Comparison of ENCODE assay signal across 19 mouse cellular contexts in the genomic region with DNA sequence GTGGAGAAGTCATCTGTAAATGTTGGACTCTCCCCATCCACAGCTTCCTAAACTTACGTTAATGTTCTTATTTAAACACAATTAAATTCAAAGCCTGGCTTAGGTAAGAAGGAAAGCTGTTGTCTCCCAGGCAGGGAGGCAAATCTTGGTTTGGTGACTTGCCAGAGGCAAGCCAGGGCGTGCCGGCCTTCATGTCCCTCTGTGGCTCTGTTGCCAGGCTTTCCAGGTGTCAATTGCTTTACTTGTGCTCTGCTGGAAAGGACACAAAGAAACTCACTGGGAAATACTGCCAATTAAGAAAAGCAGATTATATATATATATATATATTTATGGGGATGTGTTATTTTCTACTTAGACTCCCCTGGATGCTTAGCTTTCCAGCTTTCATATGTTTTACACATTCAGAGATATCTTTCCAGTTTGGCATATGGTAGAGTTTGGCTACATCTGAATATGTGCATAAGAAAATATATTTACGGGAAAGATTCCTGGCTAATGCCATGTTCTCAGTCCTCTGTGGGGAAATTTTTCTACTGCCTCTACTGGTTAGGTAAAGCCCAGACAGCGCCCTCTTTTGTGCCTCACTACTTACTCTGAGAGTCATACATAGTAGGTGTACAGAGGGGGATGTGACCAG.
DNase-seq lines count a peak whose midpoint lies in the region; ATAC-seq lines count a peak whose summit lies in the region.
"Had no signal": no experiment of that assay in that cellular context is flagged by ENCODE, and none has a peak within 500 bp of the region (broad histone marks: within the 10 kb centered on the region; RNA-seq: fewer than 3 reads in every experiment).

No protein-coding gene starts in this region.

- H3K36me3 ChIP-seq in forebrain, embryonic 14.5 days (ENCODE audit: control insufficient read depth, insufficient read depth, low read length), result no peaks in the 10 kb centered on the region
- H3K36me3 ChIP-seq in forebrain, embryonic 11.5 days (ENCODE audit: control insufficient read depth, insufficient read depth, low read length), result no peaks in the 10 kb centered on the region
- H3K36me3 ChIP-seq: G1E; heart, embryonic 15.5 days; hindbrain, embryonic 12.5 days; intestine, embryonic 15.5 days; midbrain, embryonic 12.5 days had no signal

- H3K4me2 ChIP-seq in forebrain, embryonic 14.5 days (ENCODE audit: low read length), result no peak overlapping the region
- H3K4me2 ChIP-seq in forebrain, embryonic 11.5 days (ENCODE audit: low read depth, low read length, severe bottlenecking), result no peak overlapping the region
- H3K4me2 ChIP-seq: heart, embryonic 15.5 days; hindbrain, embryonic 12.5 days; intestine, embryonic 15.5 days; midbrain, embryonic 12.5 days had no signal

- no peak overlapping the region for H3K27ac ChIP-seq in forebrain, embryonic 14.5 days (ENCODE audit: low read depth, low read length)
- H3K27ac ChIP-seq in forebrain, embryonic 11.5 days (ENCODE audit: low read depth, low read length), result no peak overlapping the region
- H3K27ac ChIP-seq: heart, embryonic 15.5 days; hindbrain, embryonic 12.5 days; intestine, embryonic 15.5 days; kidney, postnatal 0 days; liver, embryonic 14.5 days; macrophage; midbrain, embryonic 12.5 days had no signal

- 73% methylated on average over 5 of the region's 5 CpGs for WGBS in forebrain, embryonic 14.5 days
- WGBS in forebrain, embryonic 11.5 days, result 89% methylated on average over 5 of the region's 5 CpGs

- intact Hi-C loops in heart, postnatal 14 days (cut with DNase I), result no loop called here

- H3K4me3 ChIP-seq in forebrain, embryonic 14.5 days (ENCODE audit: low read depth, low read length), result no peak overlapping the region
- no peak overlapping the region for H3K4me3 ChIP-seq in forebrain, embryonic 11.5 days (ENCODE audit: low read depth, low read length)
- H3K4me3 ChIP-seq: heart, embryonic 15.5 days; hindbrain, embryonic 12.5 days; intestine, embryonic 15.5 days; midbrain, embryonic 12.5 days had no signal

- ATAC-seq in forebrain, embryonic 14.5 days, result peak; percentile 42; the same call in 1 of the 2 replicates
- ATAC-seq in forebrain, embryonic 11.5 days (replicated peaks; ENCODE audit: low FRiP score), result no peak
- ATAC-seq: intestine, embryonic 15.5 days had no signal

- no peaks in the 10 kb centered on the region for H3K27me3 ChIP-seq in forebrain, embryonic 14.5 days (replicated peaks; ENCODE audit: control insufficient read depth, insufficient read depth, low read length)
- H3K27me3 ChIP-seq in forebrain, embryonic 11.5 days (ENCODE audit: control insufficient read depth, insufficient read depth, low read length), result no peaks in the 10 kb centered on the region
- H3K27me3 ChIP-seq: heart, embryonic 15.5 days; hindbrain, embryonic 12.5 days; intestine, embryonic 15.5 days; midbrain, embryonic 12.5 days had no signal

- no peak overlapping the region for H3K9ac ChIP-seq in forebrain, embryonic 14.5 days (ENCODE audit: low read length)
- no peak overlapping the region for H3K9ac ChIP-seq in forebrain, embryonic 11.5 days (ENCODE audit: low read length)
- H3K9ac ChIP-seq: heart, embryonic 15.5 days; hindbrain, embryonic 12.5 days; intestine, embryonic 15.5 days; liver, embryonic 14.5 days; midbrain, embryonic 12.5 days had no signal

- peak; percentile 71 for DNase-seq in forebrain, embryonic 14.5 days (ENCODE audit: low spot score)
- DNase-seq in forebrain, embryonic 11.5 days (ENCODE audit: low spot score), result no peak
- peak; percentile 29 for DNase-seq in layer of hippocampus, adult 9-11 months
- DNase-seq in layer of hippocampus, postnatal 25 days (ENCODE audit: extremely low spot score in 1 of 2, low spot score in 1 of 2), result no peak
- peak; percentile 5 for DNase-seq in testis, postnatal 14 days (ENCODE audit: low spot score)
- no peak for DNase-seq in testis, postnatal 10 days (ENCODE audit: low spot score)
- no peak for DNase-seq in heart, postnatal 14 days
- DNase-seq: adrenal gland, adult 2 months; cerebellum, adult 9-10 months; heart, adult 18-20 months; right cerebral cortex, postnatal 14 days had no signal

- H3K9me3 ChIP-seq in forebrain, embryonic 14.5 days (replicated peaks; ENCODE audit: control insufficient read depth, low read length), result no peaks in the 10 kb centered on the region
- H3K9me3 ChIP-seq in forebrain, embryonic 11.5 days (ENCODE audit: control insufficient read depth, low read length), result no peaks in the 10 kb centered on the region
- H3K9me3 ChIP-seq: heart, embryonic 15.5 days; hindbrain, embryonic 12.5 days; intestine, embryonic 15.5 days; midbrain, embryonic 12.5 days had no signal

- no peaks in the 10 kb centered on the region for H3K4me1 ChIP-seq in forebrain, embryonic 14.5 days (ENCODE audit: control insufficient read depth, insufficient read depth, low read length)
- H3K4me1 ChIP-seq in forebrain, embryonic 11.5 days (replicated peaks; ENCODE audit: control insufficient read depth, insufficient read depth, low read length), result no peaks in the 10 kb centered on the region
- H3K4me1 ChIP-seq: heart, embryonic 15.5 days; hindbrain, embryonic 12.5 days; intestine, embryonic 15.5 days; midbrain, embryonic 12.5 days had no signal

Comparison
In these comparisons a context has a peak if more than half of its experiments do, and no peak if none do; other contexts are left out.
1. DNase-seq: peak in forebrain, embryonic 14.5 days (single experiment), layer of hippocampus, adult 9-11 months (single experiment) and testis, postnatal 14 days (single experiment); none in forebrain, embryonic 11.5 days (single experiment), layer of hippocampus, postnatal 25 days (0 of 2), testis, postnatal 10 days (single experiment) and heart, postnatal 14 days (0 of 2).